Mouse (Mus musculus): ENCODE measurements at regions not wholly inside any gene's neighbourhood (a gene's known extent, or its start where the extent isn't known, plus 50 kb on each side); places are given as distances from the start of the nearest gene placed in this dataset.

- no peak for TF ChIP-seq FLI1 (IDR thresholded peaks at IDR 0.05; ENCODE audit: low read length)
- TF ChIP-seq GATA1 (IDR thresholded peaks at IDR 0.05; ENCODE audit: borderline replicate concordance, low read length), result no peak
These were observed 91.3 kb downstream of the Atxn7l3b start for GRCm38 (mm10) chr10:112837400-112838035.
